Mouse (Mus musculus) urinary bladder, adult 2 months (tissue): ENCODE data around the gene Nbeal1. TPM values are rescaled to one million over a fixed set of nuclear protein-coding genes. Genes with fewer than 3 reads are reported as not detected.
"Not testable (repeated sequence)": the region's sequence is repeated elsewhere in the genome, so short reads cannot be mapped to it uniquely, and the experiment has no call there.

ENCODE experiments used
- DNase-seq: peaks from one replicate; pipeline ENCODE4 v3.0.0; 2022; ENCODE audit warnings: low spot score
- polyA plus RNA-seq: library from polyadenylated mRNA; depleted of rRNA; stranded (reverse); fragments of >200 nt; gene quantifications from 2 replicates; pipeline ENCODE4 v1.2.3, GENCODE M21; 2012; rRNA removed

The Nbeal1 gene
- 12.7 and 14.4 TPM in 2 replicates for polyA plus RNA-seq

- peak; percentile 98 for DNase-seq
Measured at GRCm38 (mm10) chr1:60179932-60180783, at the start of gene Nbeal1. TSS of gene Nbeal1 (plus strand) at chr1:60180599.

GRCm38 (mm10) chr1:60137346-60137745, 43.1 kb upstream of the Nbeal1 start:
- no peak for DNase-seq

- DNase-seq, result no peak
Measured at GRCm38 (mm10) chr1:60152700-60153099, 27.7 kb upstream of the Nbeal1 start.

GRCm38 (mm10) chr1:60156651-60157050, 23.7 kb upstream of the Nbeal1 start:
- DNase-seq, result no peak

GRCm38 (mm10) chr1:60158411-60158810, 22.0 kb upstream of the Nbeal1 start:
- no peak for DNase-seq

- DNase-seq, result no peak
Measured at GRCm38 (mm10) chr1:60163676-60164075, 16.7 kb upstream of the Nbeal1 start.

DNA sequence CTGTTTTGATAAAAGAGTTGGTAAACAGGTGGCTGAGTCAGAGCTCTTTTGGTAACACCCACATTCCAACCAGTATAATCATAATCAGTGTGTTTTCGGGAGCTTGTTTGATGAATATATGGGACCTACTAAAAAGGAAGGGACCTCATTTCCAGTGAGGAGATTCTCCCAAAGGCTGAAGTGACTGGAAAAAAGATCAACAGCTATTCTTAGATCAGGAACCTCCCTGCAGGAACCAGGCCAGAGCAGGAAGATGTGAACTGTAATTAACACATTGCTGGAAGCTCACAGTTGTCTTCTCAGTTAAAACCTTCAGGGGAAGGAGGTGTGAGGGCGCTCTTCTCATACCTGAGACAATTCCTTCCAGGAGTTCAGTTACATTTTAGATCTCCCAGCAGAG, 10.8 kb upstream of the Nbeal1 start:
- no peak for DNase-seq

GRCm38 (mm10) chr1:60170251-60170650, 10.1 kb upstream of the Nbeal1 start:
- no peak for DNase-seq

DNA sequence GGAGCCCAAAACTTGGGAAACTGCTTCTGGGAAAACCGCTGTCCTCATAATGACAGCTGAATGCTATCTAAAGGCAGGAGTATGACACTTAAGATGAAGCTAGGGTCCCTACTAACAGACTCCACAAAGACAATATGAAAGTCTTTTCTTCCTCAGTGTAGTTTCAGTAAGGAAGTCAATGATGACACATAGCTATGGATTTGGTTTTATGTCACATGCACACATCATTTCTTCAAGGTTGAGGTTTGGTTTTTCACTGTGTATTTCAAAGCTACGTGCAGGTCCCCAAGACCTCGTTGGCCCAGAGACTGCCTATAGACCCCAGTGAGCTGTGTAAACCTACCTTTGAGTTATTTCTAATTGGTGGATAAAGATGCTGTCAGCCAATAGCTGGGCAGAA, 7.3 kb upstream of the Nbeal1 start:
- no peak for DNase-seq

DNA sequence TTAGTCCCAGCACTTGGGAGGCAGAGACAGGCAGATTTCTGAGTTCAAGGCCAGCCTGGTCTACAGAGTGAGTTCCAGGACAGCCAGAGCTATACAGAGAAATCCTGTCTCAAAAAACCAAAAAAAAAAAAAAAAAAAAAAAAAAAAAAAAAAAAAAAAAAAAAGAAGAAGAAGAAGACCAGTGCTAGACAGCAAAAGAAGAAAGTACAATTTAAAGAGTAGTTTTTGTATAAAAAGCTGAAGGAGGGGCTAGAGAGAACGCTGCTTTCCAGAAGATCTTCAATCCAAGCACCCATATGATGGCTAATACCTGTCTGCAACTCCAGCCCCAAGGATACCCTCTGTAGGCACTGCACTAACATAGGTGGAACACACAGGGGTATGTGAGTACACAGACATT, 2.6 kb upstream of the Nbeal1 start:
- not testable (repeated sequence) for DNase-seq

- DNase-seq, result no peak
Measured at GRCm38 (mm10) chr1:60179376-60179775, 1.0 kb upstream of the Nbeal1 start.

DNA sequence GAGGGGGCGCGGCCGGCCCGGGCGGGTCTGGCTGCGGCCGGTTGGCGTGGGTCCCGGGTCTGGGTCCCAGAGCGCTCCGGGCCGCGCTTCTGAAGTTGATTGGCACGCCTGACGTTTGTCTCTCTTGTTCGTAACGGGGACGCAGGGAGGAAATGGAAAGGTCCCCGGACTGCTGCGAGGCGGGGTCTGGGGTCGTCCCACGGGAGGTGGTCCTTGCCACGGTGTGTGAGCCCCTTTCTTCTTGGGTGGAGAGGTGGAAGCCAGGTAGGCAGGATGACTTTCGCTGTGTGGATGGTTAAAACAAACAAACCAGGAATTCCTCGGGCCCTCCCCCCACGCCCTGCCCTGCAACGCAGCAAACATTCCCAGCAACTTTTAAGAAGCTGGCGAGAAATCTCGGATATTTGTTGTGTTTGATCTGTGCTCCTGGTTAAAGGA, 404 bp downstream of the Nbeal1 start:
- DNase-seq, result no peak

- no peak for DNase-seq
Measured at GRCm38 (mm10) chr1:60188454-60188853, 8.1 kb downstream of the Nbeal1 start.

- DNase-seq, result no peak
Measured at GRCm38 (mm10) chr1:60196813-60197212, 16.4 kb downstream of the Nbeal1 start.

DNA sequence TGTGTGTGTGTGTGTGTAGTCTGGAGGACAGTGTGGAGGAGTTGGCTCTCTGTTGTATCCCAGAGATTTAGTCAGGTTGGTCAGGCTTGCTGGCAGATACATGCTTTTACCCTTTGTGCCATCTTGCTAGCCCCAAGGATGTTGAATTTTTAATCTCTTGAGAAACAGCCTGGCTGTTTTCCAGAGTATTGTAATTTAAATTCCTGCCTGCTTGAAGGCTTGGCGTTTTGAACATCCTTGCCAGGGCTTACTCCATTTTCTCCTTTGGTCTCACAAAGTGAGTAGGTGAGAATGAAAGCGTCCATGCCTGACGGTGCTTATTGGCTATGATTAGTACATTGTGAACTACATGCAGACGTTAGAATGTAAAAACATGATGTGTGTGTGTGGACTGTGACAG, 18.6 kb downstream of the Nbeal1 start:
- no peak for DNase-seq

DNA sequence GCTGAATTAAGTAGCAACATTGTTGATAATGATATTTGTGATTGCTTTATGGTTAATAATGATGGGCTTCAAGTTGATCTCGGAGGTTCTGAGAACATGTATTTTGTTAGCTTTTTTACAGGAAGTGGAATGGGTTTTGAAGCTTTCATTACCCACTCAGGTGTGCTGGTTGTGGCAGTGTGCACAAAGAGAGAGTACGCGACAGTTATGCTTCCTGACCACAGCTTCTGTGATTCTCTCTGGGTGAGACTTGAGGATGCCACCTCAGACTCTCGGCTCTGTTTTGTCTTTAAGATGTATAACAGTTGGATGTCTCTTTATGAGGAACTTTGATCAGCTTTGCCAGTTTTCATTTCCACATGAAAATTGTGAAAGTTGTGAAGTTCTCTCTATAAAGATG, 55.9 kb downstream of the Nbeal1 start:
- no peak for DNase-seq

GRCm38 (mm10) chr1:60240430-60240829, 60.0 kb downstream of the Nbeal1 start:
- no peak for DNase-seq

- no peak for DNase-seq
Measured at GRCm38 (mm10) chr1:60268113-60268512, 87.7 kb downstream of the Nbeal1 start.

- no peak for DNase-seq
Measured at GRCm38 (mm10) chr1:60269314-60269713, 88.9 kb downstream of the Nbeal1 start.

DNA sequence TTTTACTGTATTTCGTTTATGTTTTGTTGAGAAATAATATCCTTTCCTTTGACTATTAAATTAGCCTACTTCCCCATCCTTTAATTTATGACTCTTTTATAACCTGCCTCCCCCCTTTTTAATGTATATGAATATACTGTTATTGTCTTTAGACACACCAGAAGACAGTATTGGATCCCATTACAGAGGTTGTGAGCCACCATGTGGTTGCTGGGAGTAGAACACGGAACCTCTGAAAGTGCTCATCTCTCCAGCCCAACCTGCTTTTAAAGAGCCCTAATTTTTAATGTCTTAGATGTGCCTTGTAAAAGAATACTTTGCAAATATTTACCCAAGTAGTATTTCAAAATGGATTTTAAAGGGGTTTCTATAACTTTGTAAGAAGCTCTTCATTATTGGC, 92.1 kb downstream of the Nbeal1 start:
- DNase-seq, result no peak

- DNase-seq, result no peak
Measured at GRCm38 (mm10) chr1:60293921-60294320, 113.5 kb downstream of the Nbeal1 start.

GRCm38 (mm10) chr1:60342808-60343629, 162.6 kb downstream of the Nbeal1 start, which contains the start of gene Cyp20a1:
TSS of gene Cyp20a1 (plus strand) at chr1:60343323.
- DNase-seq, result peak; percentile 94
